Mouse (Mus musculus) cerebellum, postnatal 4 days (tissue): ENCODE data around the gene Snrpa.

Experiments
- DNase-seq, 2 experiments: peaks; one replicate each; pipeline ENCODE4 v3.0.0; 2022; ENCODE audit warnings: low spot score in 2 of 2, mixed read lengths in 1 of 2

Snrpa gene

GRCm38 (mm10) chr7:27198779-27199178, 2.7 kb upstream of the Snrpa start:
- DNase-seq = no peak

GRCm38 (mm10) chr7:27198355-27198754, 2.3 kb upstream of the Snrpa start:
- DNase-seq = no peak

DNA sequence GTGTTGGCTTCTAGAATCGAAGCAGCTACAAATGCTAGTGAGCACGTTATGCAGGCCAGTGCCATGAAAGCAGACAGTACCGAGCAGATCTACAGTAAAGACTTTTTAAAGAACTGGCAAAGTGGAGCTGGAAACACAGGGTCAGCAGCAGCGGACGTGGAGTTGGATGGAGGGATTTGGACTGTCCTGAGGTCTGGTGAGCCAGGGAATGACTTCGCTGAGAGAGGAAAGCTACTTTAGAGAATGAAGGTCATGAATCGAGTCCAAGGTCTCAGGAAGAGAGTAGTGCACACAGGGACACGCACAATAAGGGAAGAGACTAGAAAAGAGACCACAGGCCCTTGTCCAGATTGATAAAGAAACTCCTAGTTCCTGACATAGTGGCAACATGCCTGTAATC, 1.6 kb upstream of the Snrpa start:
- no peak for DNase-seq

- DNase-seq = no peak
Measured at GRCm38 (mm10) chr7:27197136-27197535, 1.1 kb upstream of the Snrpa start.

GRCm38 (mm10) chr7:27193731-27194130, 2.3 kb downstream of the Snrpa start:
- DNase-seq = no peak

DNA sequence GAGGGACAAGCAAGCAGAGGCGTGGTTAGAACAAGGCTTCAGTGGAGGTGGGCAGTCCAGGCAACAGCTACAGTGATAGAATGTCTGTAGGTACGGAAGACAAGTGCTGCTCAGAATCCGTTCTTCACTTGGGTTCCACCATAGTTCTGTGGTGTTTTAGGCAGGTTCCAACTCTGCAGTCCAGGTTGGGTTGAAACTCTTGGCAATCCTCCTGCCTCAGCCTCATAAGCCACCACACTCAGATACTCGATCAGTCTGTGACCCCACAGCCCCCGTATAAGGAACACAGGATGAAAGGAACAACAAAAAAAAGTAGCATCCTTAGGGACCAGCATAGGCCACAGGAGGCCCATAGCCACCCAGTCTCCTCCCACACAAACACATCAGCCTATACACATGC, 3.6 kb downstream of the Snrpa start:
- no peak for DNase-seq

DNA sequence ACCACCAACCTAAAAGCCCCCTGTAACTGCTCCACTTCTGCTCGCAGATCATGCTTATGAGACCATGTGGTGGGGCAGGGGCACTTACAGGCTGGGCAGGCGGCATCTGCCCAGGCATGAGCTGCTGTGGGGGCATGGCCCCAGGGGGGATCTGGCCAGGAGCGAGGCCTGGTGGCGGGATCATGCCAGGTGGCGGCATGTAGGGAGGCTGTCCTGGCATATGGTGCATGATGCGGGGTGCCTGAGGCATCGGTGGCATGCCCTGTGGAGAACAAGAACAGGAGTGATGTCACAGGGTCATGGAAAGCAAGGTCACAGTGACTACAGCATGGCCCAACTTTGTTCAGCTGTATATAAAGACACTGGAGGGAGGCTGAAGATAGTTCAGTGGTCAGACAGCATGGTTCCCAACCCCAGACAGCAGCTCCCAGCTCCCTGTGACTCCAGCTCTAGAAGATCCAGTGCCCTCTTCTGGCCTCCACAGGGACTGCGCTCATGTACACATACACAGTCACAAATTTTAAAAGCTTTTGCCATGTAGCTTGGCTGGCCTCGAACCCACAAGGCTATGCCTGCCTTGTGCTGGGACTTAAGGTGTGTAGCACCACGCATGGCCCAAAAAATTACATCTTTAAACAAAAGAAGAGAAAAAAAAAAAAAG, 6.7 kb downstream of the Snrpa start:
- DNase-seq = no peak

GRCm38 (mm10) chr7:27185986-27186385, 10.1 kb downstream of the Snrpa start:
- DNase-seq = no peak

DNA sequence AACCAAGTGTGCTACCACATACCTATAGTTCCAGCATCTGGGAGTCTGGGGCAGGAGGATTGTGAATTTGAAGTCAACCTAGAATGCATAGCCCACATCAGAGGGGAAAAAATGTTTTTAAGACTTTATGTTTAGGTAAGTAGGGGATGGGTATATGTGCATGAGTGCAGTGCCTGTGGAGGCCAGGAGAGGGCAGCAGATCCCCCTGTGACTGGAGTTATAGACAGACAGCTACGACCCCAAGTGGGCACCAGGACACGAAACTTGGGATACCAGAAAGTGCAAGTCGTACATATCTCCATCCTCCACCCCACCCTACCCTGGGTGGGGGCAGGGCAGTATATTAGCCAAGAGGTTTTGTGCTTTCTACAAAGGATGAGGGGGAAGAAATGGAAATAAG, 11.1 kb downstream of the Snrpa start:
- DNase-seq = no peak

- no peak for DNase-seq
Measured at GRCm38 (mm10) chr7:27182498-27182897, 13.6 kb downstream of the Snrpa start.

DNA sequence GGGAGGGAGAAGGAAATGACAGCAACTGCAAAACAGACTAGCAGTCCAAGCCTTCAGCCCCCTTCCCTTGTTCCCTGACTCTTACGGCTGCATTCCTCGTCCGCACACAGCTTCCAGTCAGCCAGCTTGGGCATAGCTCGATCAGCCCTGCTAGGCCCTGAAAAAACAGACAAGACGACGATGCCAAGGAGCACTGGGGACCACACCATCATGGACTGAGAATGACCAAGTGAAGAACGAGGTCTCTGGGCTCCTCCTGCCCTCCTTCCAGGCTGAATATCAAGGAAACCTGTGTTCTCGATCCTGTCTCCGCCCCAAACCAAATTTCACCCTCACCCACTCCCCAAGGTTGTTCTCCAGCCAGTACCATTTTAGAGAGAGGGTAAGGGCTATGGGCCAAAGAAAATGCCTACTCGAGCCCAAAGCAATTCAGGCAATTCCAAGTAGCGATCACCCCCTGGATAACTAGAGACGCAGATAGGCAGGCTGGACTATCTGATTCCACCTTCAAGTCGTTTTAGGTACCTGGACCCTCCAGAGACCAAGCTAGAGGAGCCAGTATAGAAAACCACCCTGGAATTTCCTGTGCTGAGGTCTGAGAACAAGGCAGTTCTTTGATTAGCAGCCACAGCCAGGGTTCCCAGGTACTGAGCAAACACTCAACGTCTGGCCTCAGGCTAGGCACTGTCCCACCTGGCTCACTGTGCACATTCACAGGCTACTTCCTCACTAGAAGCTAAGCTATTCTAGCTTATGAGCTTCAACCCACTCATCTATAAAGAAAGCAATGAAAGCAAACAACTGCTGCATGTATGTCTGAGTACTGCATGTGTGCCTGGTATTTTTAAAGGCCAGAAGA, 15.0 kb downstream of the Snrpa start, which contains the start of the genes Gm21983 and Mia:
Gene Gm21983 (minus strand): TSS at position 250 of the 859 bp plus-strand sequence.
Gene Mia (minus strand): TSS at position 321 of the 859 bp plus-strand sequence.
- DNase-seq = no peak

- no peak for DNase-seq
Measured at GRCm38 (mm10) chr7:27180036-27180435, 16.0 kb downstream of the Snrpa start.

- DNase-seq = no peak
Measured at GRCm38 (mm10) chr7:27179217-27179918, 16.7 kb downstream of the Snrpa start.

DNA sequence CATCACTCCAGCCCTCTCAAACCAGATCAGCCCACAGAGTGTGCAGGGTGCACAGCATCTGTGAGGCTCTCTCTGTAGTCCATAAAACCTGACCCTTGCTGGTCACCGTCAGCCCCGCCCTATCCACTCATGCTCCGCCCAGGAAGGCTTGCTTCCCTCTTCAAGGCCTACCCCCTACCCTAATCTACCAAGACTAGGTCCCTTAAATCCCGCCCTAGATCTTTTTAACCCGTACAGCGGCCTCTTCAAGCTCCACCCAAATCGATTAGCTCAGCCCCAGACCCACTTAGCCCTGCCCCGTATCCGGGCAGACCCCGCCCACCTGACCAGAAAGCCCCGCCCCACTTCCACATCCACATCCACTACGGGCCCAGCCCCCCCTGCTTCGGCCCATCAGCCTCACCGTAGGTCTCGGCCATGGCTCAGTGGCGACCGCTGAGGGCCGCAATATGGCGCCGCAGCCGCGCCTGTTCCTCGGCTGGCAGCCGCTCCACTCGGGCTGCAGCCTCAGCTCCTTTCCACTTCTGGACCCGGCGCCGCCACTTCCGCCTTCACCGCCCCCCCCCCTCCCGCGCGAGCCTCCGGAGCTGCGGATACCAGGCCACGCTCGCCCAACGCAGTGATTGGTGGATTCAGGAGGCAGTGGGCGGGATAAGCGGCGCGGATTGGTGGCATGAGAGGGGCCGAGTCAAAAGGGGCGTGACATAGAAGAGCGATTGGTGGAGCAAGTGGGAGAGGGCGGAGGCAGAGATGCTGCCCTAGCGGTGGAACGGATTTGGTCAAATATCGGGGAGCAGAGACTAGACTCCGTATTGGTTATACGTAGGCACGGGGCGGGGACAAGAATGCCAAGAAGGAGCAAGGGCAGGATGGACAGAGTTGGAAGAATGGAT, 17.5 kb downstream of the Snrpa start, which contains the start of gene Rab4b:
Gene Rab4b (minus strand): TSS at position 573 of the 893 bp plus-strand sequence.
- peak; percentile 99 for DNase-seq

GRCm38 (mm10) chr7:27177942-27178323, 18.1 kb downstream of the Snrpa start:
- no peak for DNase-seq

GRCm38 (mm10) chr7:27174896-27175295, 21.2 kb downstream of the Snrpa start:
- no peak for DNase-seq

GRCm38 (mm10) chr7:27174496-27174895, 21.6 kb downstream of the Snrpa start:
- no peak for DNase-seq

GRCm38 (mm10) chr7:27170981-27171380, 25.1 kb downstream of the Snrpa start:
- DNase-seq = no peak

DNA sequence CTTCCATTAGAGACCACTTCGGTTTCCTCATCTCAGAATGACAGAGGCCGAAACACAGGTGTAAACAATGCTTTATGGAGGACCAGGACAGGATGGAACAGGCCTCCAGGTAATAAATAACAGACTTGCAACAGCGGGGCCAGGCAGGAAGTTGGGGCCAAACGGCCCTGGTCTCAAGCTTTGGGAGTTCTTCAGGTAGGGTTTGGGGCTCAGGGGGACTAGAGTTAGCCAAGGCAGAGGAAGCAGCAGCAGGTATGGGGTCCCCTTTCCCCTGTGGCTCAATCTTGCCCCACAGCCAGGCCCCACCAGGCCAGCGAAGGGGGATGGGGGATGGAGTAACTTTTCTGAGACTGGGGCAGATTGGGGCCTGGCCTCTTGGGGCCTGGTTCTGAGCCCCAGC, 27.7 kb downstream of the Snrpa start:
- no peak for DNase-seq

DNA sequence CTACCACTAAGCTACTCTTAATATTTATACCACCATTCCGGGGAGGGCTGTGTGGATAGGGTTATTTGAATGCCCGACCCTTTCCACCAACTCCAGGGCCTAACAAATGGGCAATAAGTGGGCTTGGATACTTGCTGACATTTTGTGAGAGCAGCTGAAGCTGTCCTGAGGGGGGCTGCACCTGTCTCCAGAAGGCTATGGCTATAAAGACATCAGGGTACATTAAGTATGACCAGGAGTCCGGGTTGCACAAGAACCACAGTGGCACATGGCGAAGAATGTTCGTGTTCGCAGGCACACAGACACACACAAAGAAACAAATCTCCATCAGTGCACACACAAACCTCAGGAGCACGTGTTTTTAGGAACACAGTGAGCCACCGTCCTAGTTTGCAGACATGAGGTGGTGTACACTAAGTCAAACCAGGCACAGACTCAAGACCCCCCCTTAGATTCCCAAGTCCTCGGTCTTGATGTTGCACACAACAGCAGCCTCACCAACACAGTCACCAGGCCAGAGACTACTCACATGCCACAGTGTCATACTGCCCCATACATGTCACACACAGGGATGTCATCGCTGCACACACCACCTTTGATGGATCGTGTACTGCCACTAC, 28.5 kb downstream of the Snrpa start:
- DNase-seq = no peak
